Mouse (Mus musculus) heart, adult 9 months (tissue): ENCODE measurements around the gene Dnah2.
A peak's percentile ranks its signal among the peaks of the same experiment; 100 is the strongest.

Experiments used
- DNase-seq, 2 experiments: peaks; one replicate each; pipeline ENCODE4 v3.0.0; 2022; ENCODE audit warnings: low spot score in 2 of 2

Gene Dnah2

GRCm38 (mm10) chr11:69419443-69419812 lies 129.5 kb downstream of the Dnah2 start:
- DNase-seq = peak in 1 of 2 experiments; percentile 57

GRCm38 (mm10) chr11:69418481-69419442 lies 130.1 kb downstream of the Dnah2 start:
- peak; percentile 96 to 98 for DNase-seq

GRCm38 (mm10) chr11:69417449-69418384 lies 131.2 kb downstream of the Dnah2 start:
- DNase-seq = peak; percentile 94 to 96

DNA sequence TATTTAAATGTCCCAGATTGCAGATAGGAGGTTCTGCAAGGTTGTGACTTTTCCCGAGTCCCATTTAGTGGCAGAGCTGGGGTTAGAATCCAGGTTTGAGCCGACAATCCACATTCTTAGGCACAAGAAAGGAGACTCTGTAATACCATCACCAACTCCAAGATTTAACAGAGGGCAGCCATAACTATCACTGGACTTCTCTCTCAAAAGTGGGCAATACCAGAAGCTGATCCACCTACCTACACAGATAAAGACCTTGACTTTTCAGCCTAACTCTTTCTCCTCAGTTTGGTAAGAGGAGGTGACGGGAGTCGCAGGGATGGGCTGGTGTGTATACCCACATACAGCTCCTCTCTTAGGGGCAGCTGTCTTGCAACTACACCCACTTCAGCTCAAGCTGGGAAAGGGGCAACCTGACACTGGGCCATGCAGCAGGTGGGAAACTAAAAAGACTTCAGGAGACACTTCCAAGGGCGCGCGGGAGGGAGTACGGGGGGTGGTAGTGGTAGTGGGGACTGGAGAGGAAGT lies 131.9 kb downstream of the Dnah2 start:
- DNase-seq = no peak

DNA sequence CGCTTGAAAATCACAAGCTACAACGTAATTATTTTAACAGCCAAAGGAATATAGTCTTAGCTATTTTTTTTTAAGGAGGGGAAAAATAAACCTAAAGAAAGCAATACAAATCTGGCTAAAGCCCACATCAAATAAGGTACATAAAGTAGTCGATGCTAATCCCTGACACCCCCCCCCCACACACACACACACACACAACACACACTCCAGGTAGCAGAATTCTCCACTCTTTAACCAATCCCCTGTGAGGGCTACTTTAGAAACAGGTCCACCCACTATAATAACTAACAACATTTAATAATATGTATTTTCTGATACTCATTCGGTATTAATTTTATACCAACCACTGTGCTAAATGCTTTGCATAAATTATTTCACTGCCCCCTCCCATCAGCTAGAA lies 132.4 kb downstream of the Dnah2 start:
- DNase-seq = no peak

DNA sequence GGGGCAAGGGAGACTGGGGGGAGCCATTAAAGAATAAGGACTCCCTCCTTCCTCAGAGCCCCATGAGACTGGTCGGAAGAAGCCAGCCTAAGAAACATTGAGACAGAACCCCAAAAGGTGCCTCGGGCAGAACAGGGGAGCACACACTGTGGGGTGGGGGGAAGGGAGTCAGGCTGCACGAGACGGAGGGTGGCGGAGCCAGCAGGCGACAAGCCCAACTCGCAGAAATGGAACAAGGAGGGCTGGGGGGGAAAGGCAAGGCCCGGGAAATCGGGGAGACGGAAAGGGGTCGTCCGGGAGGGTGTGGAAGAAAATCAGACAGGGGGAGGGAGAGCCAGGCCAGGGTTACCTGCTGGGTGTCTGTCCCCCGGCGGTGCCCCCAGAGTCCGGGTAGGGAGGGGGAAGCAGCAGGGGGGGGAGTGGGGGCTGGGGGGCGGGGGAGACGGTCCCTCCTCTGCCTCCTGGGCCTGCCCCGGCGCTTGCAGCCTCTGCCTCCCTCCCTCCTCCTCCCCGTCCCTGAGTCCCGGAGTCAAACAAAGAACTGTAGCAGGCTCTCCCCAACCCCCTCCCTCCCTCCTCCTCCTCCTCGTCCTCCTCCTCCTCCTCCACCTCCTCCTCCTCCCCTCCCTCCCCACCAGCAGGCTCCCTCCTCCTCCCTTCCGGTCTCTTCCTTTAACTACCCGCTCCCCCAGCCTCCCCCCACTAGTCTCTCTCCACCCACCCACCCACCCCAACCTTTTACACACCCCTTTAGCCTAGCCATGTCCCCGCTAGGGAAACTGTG lies 133.1 kb downstream of the Dnah2 start:
- DNase-seq = peak in 1 of 2 experiments; percentile 36

DNA sequence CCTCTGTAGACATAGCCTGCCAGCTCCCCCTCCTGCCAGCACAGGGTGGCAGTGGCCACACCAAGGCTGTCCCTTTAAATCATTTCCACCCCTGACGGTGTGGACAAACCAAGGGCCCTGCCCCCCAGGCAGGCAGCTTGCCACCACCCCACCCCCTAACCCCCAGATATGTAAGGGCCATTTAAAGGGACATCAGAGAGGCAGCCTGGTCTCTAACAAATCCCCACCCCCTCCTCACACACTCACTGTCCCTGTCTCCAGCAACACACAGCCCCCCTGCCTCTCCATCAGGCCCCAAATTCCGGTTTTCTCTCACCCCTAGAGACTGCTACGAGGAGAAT lies 133.6 kb downstream of the Dnah2 start:
- peak in 1 of 2 experiments; percentile 64 for DNase-seq

DNA sequence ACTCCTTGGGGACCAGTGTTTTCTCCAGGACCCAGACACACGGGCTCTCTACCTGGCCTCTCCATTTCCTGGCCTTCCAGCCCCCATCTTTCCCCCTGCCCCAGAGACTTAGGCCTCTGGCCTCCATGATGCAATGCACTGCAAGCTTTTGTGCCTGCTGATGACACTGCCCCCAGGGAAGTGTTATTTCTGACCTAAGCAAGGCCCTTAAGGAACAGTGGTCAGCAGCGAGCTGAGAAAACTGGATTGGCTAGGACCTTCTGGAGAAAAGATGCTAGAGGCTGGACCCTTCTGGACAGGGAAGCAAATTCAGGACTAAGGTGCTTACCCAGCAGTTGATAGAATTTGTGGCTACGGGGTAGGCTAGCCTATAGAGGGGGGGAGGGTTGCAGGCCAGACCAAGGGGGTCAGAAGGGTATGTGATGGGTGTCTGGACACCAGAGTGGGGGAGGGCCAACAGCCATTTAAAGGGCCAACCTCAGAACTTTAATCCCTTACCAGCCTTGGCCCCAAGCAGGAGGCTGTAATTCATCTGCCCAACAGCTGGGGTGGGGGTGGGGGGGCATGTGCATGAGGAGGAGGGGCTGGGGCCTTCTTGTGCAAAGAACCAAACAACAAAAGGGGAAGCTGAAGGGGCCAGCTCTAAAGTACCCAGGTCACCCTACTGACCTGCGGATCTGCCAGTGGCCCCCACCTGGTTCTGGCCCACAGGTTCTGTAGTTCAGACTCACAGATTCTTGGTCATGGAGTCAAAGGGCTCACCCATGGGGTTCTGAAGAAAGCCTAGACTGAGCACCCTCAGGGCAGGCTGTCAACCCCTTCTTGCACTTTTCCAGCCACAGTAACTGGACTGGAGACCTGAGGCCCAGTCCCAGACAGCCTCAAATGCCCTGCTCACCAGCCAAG lies 134.2 kb downstream of the Dnah2 start:
- peak in 1 of 2 experiments; percentile 63 for DNase-seq

DNA sequence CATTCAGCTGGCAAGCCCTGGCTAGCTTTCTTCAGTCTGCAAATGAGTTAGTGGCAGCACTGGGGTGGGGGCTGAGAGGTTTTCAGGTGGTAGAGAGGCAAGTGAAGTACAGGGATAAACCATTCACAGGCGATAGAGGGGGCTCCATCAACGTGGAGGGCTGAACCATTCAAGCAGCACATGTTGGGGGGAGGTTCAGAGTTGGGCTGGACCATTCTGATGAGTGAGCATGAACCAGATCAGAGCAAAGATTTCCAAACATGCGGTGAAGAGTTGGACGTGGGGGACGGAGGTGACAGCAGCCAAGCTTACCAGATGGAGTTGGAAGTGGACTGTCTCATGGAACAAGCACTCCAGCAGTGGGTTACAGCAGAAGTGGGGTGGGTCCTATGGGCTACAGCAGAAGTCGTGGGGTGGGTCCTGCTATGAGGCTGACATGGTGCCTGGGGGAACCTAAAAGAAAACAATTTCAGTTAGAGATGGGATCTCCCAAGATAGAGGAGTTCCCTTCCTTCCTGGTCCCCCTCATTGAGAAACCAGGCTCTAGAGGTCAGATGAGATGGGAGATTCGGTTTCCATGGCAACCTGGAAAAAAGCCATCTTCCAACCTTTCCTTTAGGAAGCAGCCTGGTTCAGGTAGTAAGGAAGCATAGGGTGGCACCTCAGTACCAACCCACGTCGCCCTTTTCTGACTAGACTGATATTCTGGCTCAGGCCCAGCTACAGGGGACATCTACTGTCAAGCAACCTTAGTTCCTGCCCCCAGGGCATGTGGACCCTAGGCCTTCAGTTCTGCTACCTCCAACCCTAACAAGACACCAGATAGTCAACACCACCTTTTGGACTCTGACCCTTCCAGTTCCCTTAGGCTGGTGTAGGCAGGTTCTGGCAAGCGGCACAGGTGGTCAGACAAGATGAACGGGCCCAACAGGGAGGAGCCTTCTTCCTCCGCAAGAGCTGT lies 135.4 kb downstream of the Dnah2 start, which contains the start of gene Kdm6b:
TSS of gene Kdm6b (minus strand) at position 455 of the 961 bp plus-strand sequence.
- no peak for DNase-seq

DNA sequence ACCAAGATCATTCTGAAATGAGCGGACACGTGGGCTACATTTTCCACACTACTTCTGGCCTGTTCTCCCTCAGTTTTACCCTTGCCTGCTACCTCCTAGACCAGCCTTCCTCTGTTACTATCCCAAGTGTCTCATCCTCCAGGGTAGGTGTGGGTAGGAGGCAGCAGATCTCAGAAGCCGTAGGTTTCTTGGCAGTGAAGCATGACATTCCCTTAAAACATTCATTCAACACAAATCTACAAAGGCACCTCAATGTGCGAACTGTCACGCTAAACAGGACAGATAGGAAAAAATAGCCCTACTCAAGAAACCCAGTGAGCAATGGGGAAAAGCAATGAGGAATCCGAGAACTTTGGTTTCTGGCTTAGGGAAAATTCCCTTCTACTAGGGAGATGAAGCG lies 136.4 kb downstream of the Dnah2 start:
- no peak for DNase-seq

DNA sequence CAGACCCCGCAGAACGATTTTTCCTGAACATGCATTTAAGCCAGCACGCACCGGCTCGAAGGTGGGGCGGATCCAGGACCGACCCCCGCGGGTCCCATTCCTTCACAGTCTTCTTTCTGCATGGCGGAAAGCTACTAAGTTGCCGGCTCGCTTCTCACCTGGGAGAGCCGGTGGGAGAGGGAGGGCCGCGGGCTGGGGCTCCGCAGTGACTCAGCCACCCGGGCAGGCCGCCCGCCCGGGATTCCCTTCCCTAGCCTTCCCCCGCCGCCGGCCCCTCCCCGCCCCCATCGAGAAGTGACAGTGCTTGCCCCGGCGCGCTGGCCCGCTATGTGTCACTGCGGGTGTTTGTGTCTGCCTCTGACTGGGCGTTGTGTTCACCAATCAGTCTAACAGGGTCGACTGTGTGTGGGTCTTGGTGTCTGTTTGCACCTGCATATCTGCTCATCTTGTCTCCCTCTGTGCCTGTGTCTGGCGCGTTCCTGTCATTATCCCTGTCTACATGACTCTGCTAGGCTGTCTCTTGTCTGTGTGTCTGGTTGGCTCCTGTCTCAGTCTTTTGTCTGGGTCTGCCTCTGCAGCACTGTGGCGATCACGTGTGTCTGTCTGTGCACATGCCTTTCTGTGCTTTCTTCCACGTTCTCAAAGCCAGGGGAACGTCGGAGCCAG lies 137.2 kb downstream of the Dnah2 start:
- DNase-seq = peak in 1 of 2 experiments; percentile 70

GRCm38 (mm10) chr11:69411073-69411535 lies 137.8 kb downstream of the Dnah2 start:
- peak; percentile 92 to 93 for DNase-seq

DNA sequence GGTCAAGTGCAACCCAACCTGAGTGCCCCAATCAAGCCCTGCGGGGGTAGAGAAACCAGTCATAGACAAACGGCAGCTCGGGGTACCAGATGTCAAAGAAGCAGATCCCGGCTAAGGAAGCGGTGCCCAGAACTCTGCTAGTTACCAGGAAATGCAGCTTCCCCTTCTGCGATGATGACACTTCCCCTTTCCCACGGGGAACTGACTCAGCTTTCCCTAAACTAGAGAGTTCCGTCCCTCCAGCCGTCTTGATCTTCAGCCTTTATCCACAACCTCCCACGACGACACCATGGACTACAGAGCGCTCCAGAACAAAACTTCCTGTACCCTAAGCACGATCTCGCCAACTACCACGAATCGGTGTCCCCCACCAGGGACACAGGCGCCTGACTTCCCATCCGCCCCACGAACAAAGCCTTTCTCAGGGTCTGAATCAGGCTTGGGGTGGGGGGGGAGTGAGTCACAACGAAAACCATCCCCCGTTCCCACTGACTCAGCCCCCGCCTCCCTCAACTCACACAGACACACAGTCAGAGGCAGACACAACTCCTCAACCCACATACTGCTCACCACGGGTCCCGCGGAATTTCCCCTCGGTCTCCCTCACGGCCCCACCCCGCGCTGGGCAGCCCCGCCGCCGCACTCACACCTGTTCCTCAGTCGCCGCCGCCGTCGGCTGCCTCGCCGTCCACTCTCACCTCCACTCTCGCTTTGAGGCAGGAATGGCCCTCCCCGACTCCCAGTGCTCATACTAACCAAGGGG lies 138.4 kb downstream of the Dnah2 start:
- DNase-seq = peak; percentile 81 to 83

DNA sequence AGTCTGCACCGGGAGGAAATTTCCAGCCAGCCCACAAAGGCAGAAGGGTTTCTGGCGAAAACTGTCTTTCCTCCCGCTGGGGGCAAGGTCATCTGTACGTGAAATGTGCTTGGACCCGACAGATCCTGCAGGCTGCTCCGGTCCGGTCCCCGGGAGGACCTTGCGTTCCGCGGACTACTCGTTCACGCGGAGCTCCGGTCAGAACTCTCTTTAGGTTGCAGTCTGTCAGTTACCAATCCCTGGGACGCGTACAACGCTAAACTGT lies 138.9 kb downstream of the Dnah2 start:
- DNase-seq = no peak

DNA sequence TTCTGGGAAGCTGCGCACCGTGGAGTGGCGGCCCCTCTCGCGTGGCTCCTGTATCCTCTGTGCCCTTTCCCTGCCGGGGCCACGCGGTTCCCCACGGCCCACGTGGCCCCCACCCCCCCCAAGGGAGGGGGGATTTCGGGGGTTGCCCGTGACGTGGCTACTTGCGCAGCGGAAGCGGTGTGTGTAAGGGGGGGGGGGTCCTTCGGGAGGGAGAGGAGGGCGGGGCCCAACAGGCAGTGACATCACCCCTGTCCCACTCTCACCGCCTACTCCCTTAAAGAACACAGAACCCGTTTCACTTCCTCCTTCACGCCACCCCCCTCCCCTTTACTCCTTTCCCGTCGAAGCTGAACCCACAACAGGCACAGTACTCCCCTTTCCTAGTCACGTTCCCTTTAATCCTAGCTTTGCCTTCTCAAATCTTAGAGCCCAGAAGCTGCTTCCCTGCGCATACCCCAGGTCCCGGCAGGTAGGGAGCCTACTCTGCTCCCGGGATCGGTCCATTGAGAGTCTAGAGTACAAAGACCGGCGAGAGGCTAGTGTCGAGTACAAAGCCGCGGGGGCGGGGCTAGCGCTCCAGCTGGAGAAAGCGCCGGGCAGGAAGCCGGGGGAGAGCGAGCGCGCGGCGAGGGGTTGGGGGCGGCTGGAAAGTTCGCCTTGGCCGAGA lies 139.4 kb downstream of the Dnah2 start:
- DNase-seq = peak; percentile 85 to 86

DNA sequence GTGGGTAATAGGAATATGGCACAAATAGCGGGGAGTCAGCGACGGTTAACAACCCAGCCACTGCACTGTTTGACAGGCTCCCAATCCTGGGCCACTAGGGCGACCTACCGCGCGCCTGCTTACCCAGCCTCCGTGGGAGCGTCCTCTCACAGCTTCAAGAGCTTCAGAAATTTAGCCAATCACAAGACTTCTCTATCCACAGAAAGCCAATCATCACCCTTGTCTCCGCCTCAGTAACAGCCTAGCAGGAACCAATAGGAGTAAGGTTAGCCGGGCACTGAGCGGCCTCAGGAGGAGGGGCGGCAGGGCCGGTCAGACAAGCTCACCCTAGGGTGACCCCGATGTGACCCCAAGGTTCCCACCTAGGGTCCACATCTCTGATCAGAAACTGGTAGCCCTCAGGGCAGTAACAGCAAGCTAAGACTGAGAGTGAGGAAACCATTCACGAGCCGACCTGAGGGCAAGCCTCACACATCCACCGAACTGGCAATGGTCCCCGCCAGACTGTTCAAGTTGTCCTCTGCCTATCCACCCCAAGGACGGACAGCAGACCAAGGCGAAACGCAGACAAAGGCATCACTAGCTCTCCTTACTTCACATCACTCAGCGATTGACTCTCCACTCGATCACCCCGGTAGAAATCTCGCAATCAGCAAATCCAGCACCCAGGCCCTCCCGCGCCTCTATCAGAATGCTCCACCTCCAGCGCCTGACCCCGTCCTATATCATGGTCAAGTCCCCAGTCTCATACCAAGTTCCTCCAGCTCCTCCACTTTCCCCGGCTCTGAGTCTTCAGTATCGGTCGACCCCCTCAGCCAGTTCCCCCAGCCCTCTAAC lies 140.2 kb downstream of the Dnah2 start:
- peak; percentile 92 to 95 for DNase-seq

DNA sequence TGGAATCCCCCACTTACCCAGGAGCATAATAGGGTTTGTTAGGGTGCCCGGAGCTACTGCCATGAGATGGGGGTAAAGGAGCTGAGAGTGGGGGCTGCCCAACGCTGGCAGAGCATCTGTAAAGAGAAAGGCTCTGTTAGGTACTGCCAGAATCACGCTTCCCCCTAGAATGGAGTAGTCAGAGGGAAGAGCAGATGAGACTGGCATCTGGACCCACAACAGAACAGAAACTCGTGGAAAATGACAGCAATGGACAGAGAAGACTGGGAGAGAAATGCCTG lies 141.2 kb downstream of the Dnah2 start:
- DNase-seq = no peak
